Mouse (Mus musculus) kidney, postnatal 0 days (tissue): ENCODE data around the gene Foxq1. TPM values are rescaled to one million over a fixed set of nuclear protein-coding genes. Genes with fewer than 3 reads are reported as not detected.

ENCODE experiments used
- ATAC-seq: fragments of 200-750 bp; cut with Nextera tagmentation; replicated peaks from 2 replicates; pipeline ENCODE4 v1.8.0; 2017; ENCODE audit warnings: low read depth, moderate number of reproducible peaks, moderate TSS enrichment, moderate library complexity; ENCODE audit not compliant: low FRiP score
- DNase-seq: peaks from one replicate; pipeline ENCODE4 v3.0.0-alpha.2; 2016; ENCODE audit warnings: low spot score
- H3K27ac ChIP-seq: fragments of 300-500 bp; sonication (generic); 2 replicates; pipeline ENCODE4 v1.5.1; 2014; ENCODE audit warnings: mild to moderate bottlenecking
- H3K27me3 ChIP-seq: fragments of 300-500 bp; sonication (generic); 2 replicates; pipeline ENCODE4 v1.6.1; 2014; ENCODE audit warnings: low read length, mixed read lengths; ENCODE audit not compliant: insufficient read depth
- H3K36me3 ChIP-seq: fragments of 300-500 bp; sonication (generic); 2 replicates; pipeline ENCODE4 v1.6.1; 2014; ENCODE audit warnings: low read length, mixed read lengths; ENCODE audit not compliant: insufficient read depth
- H3K4me1 ChIP-seq: fragments of 300-500 bp; sonication (generic); replicated peaks from 2 replicates; pipeline ENCODE4 v1.6.1; 2014; ENCODE audit warnings: antibody characterized with exemption, low read length, mixed read lengths; ENCODE audit not compliant: insufficient read depth
- H3K4me2 ChIP-seq: fragments of 300-500 bp; sonication (generic); 2 replicates; pipeline ENCODE4 v1.6.1; 2014; ENCODE audit warnings: mild to moderate bottlenecking, low read length, moderate library complexity, mixed read lengths
- H3K4me3 ChIP-seq: fragments of 300-500 bp; sonication (generic); replicated peaks from 2 replicates; pipeline ENCODE4 v1.5.1; 2014; ENCODE audit warnings: low read depth, low read length
- H3K9ac ChIP-seq: fragments of 300-500 bp; sonication (generic); 2 replicates; pipeline ENCODE4 v1.6.1; 2014; ENCODE audit warnings: low read depth, low read length
- H3K9me3 ChIP-seq: fragments of 300-500 bp; sonication (generic); replicated peaks from 2 replicates; pipeline ENCODE4 v1.6.1; 2016; ENCODE audit warnings: low read length, inconsistent platforms, mixed read lengths
- CTCF ChIP-seq: IDR thresholded peaks from 2 replicates; pipeline ENCODE4 v1.5.1; 2016; ENCODE audit warnings: antibody characterized with exemption, low read depth, mild to moderate bottlenecking, moderate library complexity
- WGBS: fragments of 180-500 bp; shearing (Covaris S2); extraction: QIAGEN DNeasy Blood & Tissue Kit; methylation state at CpG from one replicate; pipeline ENCODE4 v1.1.7; 2014; 5-methylcytosine and 5-hydroxymethylcytosine counted together
- polyA plus RNA-seq: library from polyadenylated mRNA; unstranded; fragments of >200 nt; fragmentation: Nextera tagmentation; extraction: Ambion mirVana; gene quantifications from 2 replicates; pipeline ENCODE4 v1.2.1, GENCODE M21; 2015

Foxq1 gene
- 7.3 and 11.2 TPM in 2 replicates for polyA plus RNA-seq

DNA sequence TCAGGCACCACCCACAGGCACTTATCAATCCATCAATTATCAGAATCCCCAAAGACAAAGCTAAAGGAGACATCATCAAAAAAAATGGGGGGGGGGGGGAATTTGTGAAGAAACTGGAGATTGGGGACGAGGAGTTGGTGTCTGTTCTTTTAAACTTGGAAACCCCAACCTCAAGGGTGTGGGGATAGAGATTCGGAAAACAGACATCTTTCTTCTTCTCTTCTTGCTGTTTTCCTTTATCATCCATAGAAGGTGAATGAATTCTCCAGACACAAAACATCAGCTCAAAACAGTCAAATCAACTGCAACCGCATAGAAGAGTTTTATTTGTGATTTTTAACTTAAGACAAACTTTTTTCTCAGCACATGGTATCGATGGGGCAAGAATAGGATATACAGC lies at the start of gene Foxq1:
TSS of gene Foxq1 (plus strand) at position 301 of the 400 bp plus-strand sequence.
- 82% methylated on average over 4 of the region's 4 CpGs for WGBS
- DNase-seq (no peak), ATAC-seq (no peak)
- no peak within 1 kb of the TSS for H3K27ac ChIP-seq
- no peaks in the 10 kb centered on the region for H3K36me3 ChIP-seq
- H3K27me3 ChIP-seq = peaks cover 55% of the 10 kb centered on the region
- no peak within 1 kb of the TSS for H3K9ac ChIP-seq
- peaks cover 30% of the 10 kb centered on the region for H3K4me1 ChIP-seq
- no peak within 1 kb of the TSS for H3K4me3 ChIP-seq
- no peak for TF ChIP-seq CTCF
- H3K9me3 ChIP-seq = no peaks in the 10 kb centered on the region
- peak within 1 kb of the TSS; percentile 98; the same call in 1 of the 2 replicates for H3K4me2 ChIP-seq

DNA sequence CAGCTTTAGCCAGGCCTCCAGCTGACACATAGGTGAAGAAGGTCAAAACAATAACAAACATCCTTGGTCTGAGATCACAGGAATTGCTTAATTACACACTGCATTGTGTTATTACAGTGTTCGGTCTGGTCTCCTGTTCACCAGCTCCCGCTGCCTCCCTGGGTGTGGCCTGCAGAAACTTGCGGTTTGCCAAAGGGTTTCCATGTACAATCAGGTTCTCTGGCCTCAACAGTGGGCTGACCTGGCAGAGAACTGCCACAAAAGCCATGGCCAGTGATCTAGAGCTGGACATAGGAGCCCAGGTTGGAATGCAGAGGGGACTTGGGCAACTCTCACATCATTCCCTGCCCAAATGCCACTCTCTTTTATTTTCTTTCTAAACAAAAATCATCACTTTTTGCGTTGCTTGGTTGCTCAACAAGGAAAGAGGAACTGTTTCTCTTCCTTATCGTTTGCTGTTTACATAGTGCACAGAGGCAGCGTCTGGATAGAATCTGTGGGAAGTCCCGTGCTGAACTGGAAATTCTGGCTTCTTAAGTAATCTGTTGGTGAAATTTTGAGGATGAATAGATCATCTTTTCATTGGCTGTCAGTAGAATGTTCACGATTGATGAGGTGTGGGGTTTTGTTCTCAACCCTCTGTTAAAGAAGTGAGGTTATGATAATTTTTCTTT lies 49.3 kb upstream of the Foxq1 start:
- no peaks in the 10 kb centered on the region for H3K36me3 ChIP-seq
- peak; percentile 2 for DNase-seq
- no peaks in the 10 kb centered on the region for H3K4me1 ChIP-seq
- H3K9me3 ChIP-seq = no peaks in the 10 kb centered on the region
- H3K9ac ChIP-seq = no peak overlapping the region
- H3K4me3 ChIP-seq = no peak overlapping the region
- WGBS = 45% methylated on average over 8 of the region's 8 CpGs
- H3K27ac ChIP-seq = no peak overlapping the region
- no peaks in the 10 kb centered on the region for H3K27me3 ChIP-seq
- H3K4me2 ChIP-seq = no peak overlapping the region
- ATAC-seq = no peak
- TF ChIP-seq CTCF = no peak

DNA sequence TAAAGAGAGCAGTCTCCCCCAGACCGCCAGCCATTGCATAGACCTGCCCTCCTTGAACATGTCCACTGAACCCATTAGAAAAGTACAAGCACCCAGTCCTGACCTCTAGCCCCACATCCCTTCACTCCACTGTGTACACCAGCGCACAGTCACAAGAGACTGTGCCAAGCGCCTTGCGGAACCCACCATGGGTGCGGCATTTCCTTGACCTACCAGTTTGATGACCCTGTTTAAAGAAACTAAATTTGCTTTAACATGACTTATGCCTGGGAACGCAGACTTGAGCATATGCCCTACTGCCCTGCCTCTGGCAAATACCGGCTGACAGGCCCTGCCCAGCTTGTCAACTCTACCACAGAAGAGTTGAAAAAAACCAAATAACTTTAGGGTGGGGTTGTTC lies 40.7 kb upstream of the Foxq1 start:
- Histone ChIP-seq H3K4me2 (no peak overlapping the region), H3K9ac (no peak overlapping the region), H3K4me1 (no peaks in the 10 kb centered on the region), H3K9me3 (no peaks in the 10 kb centered on the region), H3K27me3 (no peaks in the 10 kb centered on the region), H3K27ac (no peak overlapping the region), H3K4me3 (no peak overlapping the region), H3K36me3 (no peaks in the 10 kb centered on the region)
- WGBS = 85% methylated on average over 7 of the region's 7 CpGs
- no peak for ATAC-seq
- TF ChIP-seq CTCF = no peak
- no peak for DNase-seq

DNA sequence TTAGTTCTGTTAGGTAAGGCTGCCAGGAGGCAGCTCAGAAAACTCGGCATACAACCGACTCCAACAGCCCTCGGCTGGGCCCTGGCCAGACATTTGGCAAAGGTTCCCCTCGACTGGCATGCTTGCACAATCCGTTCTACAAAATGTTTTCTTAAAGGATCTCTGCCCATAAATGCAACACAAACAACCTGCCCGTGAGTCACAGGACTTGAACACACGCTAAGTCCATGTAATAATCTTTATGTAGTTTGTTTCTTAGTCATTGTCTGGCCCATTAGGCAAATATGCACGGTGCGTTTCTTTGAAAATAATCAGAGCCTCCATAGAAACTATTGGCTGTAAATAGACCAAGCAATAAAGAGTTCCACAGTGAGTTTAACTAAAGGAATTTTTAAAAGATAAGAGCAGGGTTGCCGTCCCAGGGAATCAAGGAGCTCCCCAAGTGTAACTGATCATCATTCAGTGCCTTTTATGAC lies 37.5 kb upstream of the Foxq1 start:
- Histone ChIP-seq H3K9ac (no peak overlapping the region), H3K4me2 (no peak overlapping the region), H3K27me3 (no peaks in the 10 kb centered on the region), H3K4me1 (no peaks in the 10 kb centered on the region), H3K27ac (no peak overlapping the region), H3K9me3 (no peaks in the 10 kb centered on the region), H3K4me3 (no peak overlapping the region), H3K36me3 (no peaks in the 10 kb centered on the region)
- WGBS = 54% methylated on average over 10 of the region's 10 CpGs
- DNase-seq (no peak), ATAC-seq (no peak)
- TF ChIP-seq CTCF = no peak

DNA sequence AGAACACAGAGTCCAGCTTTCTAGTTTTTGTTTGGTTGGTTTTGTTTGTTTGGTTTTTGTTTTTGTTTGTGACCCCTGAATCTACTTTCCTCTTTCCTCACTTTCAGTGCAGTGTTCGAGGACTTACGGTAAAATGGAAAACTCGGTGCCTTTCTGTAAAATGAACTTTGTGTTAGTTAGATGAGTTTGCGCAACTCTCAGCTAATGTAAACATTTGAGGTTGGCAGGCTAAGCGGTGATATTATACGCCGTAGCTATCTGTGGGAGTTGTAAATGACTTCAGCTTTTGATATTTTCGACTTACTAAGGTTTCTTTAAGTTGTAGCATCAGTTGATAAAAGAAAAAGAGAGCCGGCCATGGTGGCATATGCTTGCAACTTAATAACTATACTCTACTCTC lies 37.0 kb upstream of the Foxq1 start:
- ATAC-seq (no peak), DNase-seq (no peak)
- Histone ChIP-seq H3K27ac (no peak overlapping the region), H3K4me2 (no peak overlapping the region), H3K9me3 (no peaks in the 10 kb centered on the region), H3K4me3 (no peak overlapping the region), H3K27me3 (no peaks in the 10 kb centered on the region), H3K9ac (no peak overlapping the region), H3K36me3 (no peaks in the 10 kb centered on the region), H3K4me1 (no peaks in the 10 kb centered on the region)
- no peak for TF ChIP-seq CTCF
- 86% methylated on average over 9 of the region's 9 CpGs for WGBS

DNA sequence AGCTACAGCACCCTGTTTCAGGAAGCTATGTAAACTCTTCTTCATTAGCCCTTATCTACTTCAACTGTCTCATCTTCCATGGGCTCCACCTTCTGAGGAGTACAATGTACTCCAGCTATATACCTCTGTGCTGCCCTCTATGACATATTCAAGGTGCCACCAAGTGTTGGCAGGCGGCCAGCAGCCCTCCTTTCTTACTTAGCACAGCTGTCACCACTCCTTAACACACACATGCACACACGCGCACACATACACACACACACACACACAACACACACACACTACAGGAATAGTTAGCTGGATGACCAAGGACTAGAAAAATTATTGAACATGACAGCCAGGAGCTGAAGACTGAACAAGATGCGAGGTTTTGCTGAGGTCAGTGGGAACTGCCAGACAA lies 31.0 kb upstream of the Foxq1 start:
- DNase-seq (no peak), ATAC-seq (no peak)
- WGBS = 80% methylated on average over 4 of the region's 4 CpGs

DNA sequence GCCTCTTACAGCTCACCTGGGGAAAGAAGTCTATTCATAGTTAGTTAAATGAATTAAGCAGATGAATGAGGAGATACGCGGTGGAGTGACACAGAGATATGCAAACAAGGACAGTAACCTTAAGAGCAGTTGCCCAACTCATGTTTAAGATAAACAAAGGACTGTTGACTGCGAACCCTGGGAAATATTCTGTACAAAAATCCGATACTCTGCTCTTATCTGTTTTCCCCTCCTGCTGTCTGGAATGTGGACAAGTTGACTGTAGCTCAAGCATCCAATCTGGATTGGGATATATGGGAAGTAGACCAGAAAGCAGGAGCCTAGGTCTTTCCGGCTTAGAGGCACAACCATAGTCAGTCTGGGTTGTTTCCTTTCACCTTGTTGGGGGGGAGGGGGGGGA lies 24.7 kb upstream of the Foxq1 start:
- no peak for TF ChIP-seq CTCF
- H3K36me3 ChIP-seq = no peaks in the 10 kb centered on the region
- H3K4me2 ChIP-seq = no peak overlapping the region
- H3K27ac ChIP-seq = no peak overlapping the region
- ATAC-seq (no peak), DNase-seq (peak; percentile 3)
- no peaks in the 10 kb centered on the region for H3K27me3 ChIP-seq
- no peaks in the 10 kb centered on the region for H3K4me1 ChIP-seq
- WGBS = 52% methylated on average over 5 of the region's 5 CpGs
- no peaks in the 10 kb centered on the region for H3K9me3 ChIP-seq
- H3K9ac ChIP-seq = no peak overlapping the region
- no peak overlapping the region for H3K4me3 ChIP-seq

More for the DNA sequence above, 31.0 kb upstream of the Foxq1 start:
- TF ChIP-seq CTCF = no peak
- Histone ChIP-seq H3K27ac (no peak overlapping the region), H3K9ac (no peak overlapping the region), H3K27me3 (no peaks in the 10 kb centered on the region), H3K4me3 (no peak overlapping the region), H3K4me2 (no peak overlapping the region), H3K4me1 (no peaks in the 10 kb centered on the region), H3K36me3 (no peaks in the 10 kb centered on the region), H3K9me3 (no peaks in the 10 kb centered on the region)
